ENCODE assay signal across 8 mouse cellular contexts in the genomic region with DNA sequence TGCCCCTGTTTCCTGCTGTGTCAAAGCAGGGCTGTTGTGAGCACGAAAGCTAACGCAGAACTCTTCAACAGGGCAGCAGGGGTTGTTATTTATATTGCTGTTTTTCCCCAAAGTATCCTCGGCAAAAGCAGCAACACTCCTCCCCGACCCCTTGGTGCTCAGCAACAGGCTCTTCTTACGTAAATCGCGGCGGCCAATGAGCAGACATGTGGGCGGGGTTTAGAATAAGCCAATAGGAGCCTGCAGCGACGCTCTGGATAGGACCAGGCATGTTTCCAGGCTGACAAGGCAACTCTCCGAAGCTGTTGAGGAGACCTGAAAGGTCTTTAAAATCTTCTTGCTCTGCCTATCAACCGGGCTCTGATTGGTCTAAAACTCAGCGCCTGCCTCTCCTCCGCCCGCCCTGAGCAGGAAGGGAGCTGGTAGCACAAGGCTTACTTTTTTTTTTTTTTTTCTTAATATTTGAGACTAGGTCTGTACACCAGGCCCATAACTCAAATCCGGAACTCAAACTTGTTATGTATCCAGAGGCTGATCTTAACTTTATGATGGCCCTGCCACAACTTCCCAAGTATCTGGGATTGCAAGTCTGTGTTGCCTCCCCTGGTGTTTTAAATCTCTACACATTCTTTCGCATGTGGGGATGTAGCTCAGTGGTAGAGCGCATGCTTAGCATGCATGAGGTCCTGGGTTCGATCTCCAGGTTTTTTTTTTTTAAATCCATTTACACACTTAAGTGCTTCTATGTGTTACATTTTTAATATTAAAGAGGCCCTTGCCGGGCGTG. TPM values are rescaled to one million over a fixed set of nuclear protein-coding genes. Genes with fewer than 3 reads are reported as not detected.
DNase-seq lines count a peak whose midpoint lies in the region; ATAC-seq and TF ChIP-seq lines count a peak whose summit lies in the region.

No protein-coding gene starts in this region.

- H3K4me1 ChIP-seq in embryonic facial prominence, embryonic 14.5 days (ENCODE audit: control insufficient read depth, insufficient read depth, low read length) = peaks cover 7% of the 10 kb centered on the region; the same call in 1 of the 2 replicates
- H3K4me1 ChIP-seq in limb, embryonic 14.5 days (ENCODE audit: control insufficient read depth, insufficient read depth, low read length) = no peaks in the 10 kb centered on the region; the same call in 1 of the 2 replicates
- H3K4me1 ChIP-seq in midbrain, postnatal 0 days (ENCODE audit: insufficient read depth, low read length) = no peaks in the 10 kb centered on the region

- no peak for TF ChIP-seq CTCF in midbrain, postnatal 0 days (IDR thresholded peaks at IDR 0.05)

- no peaks in the 10 kb centered on the region for H3K36me3 ChIP-seq in embryonic facial prominence, embryonic 14.5 days (ENCODE audit: control insufficient read depth, insufficient read depth, low read length)
- H3K36me3 ChIP-seq in limb, embryonic 14.5 days (ENCODE audit: control insufficient read depth, insufficient read depth, low read length) = no peaks in the 10 kb centered on the region
- H3K36me3 ChIP-seq in midbrain, postnatal 0 days (ENCODE audit: insufficient read depth, low read length) = no peaks in the 10 kb centered on the region

- peak; percentile 100 for DNase-seq in 3T3-L1 (ENCODE audit: low read depth, low spot score)
- peak; percentile 57 to 79 for DNase-seq in adrenal gland, postnatal 4 days (ENCODE audit: low spot score in 2 of 2)
- DNase-seq in embryonic facial prominence, embryonic 14.5 days (ENCODE audit: low spot score) = peak; percentile 100
- peak; percentile 96 for DNase-seq in heart, adult 8-10 months (ENCODE audit: low spot score)
- peak; percentile 98 for DNase-seq in kidney, adult 9 months
- DNase-seq in limb, embryonic 14.5 days (ENCODE audit: low spot score) = peak; percentile 99
- DNase-seq in midbrain, postnatal 0 days (ENCODE audit: low spot score) = peak; percentile 99
- DNase-seq in spleen, postnatal 14 days (ENCODE audit: low spot score in 2 of 2) = peak; percentile 75 to 81

- H3K9ac ChIP-seq in embryonic facial prominence, embryonic 14.5 days (ENCODE audit: low read depth, low read length) = peak overlapping the region; percentile 58
- peak overlapping the region; percentile 48 for H3K9ac ChIP-seq in limb, embryonic 14.5 days (ENCODE audit: low read depth, low read length, severe bottlenecking)
- peak overlapping the region; percentile 13; the same call in 1 of the 2 replicates for H3K9ac ChIP-seq in midbrain, postnatal 0 days (replicated peaks; ENCODE audit: low read length, poor library complexity, severe bottlenecking)

- H3K9me3 ChIP-seq in embryonic facial prominence, embryonic 14.5 days (ENCODE audit: control insufficient read depth, low read length) = no peaks in the 10 kb centered on the region
- H3K9me3 ChIP-seq in limb, embryonic 14.5 days (ENCODE audit: control insufficient read depth, low read length) = no peaks in the 10 kb centered on the region
- H3K9me3 ChIP-seq in midbrain, postnatal 0 days (ENCODE audit: low read length) = no peaks in the 10 kb centered on the region

- H3K4me3 ChIP-seq in embryonic facial prominence, embryonic 14.5 days (ENCODE audit: low read depth, low read length) = peak overlapping the region; percentile 51
- peak overlapping the region; percentile 49 for H3K4me3 ChIP-seq in limb, embryonic 14.5 days (replicated peaks; ENCODE audit: low read length)
- peak overlapping the region; percentile 38 for H3K4me3 ChIP-seq in midbrain, postnatal 0 days (ENCODE audit: low read depth, low read length)

- H3K27me3 ChIP-seq in embryonic facial prominence, embryonic 14.5 days (replicated peaks; ENCODE audit: control insufficient read depth, insufficient read depth, low read length) = no peaks in the 10 kb centered on the region
- no peaks in the 10 kb centered on the region for H3K27me3 ChIP-seq in limb, embryonic 14.5 days (ENCODE audit: control insufficient read depth, insufficient read depth, low read length)
- H3K27me3 ChIP-seq in midbrain, postnatal 0 days (ENCODE audit: insufficient read depth, low read length) = no peaks in the 10 kb centered on the region

- ATAC-seq in embryonic facial prominence, embryonic 14.5 days (ENCODE audit: low read depth) = peak; percentile 96
- ATAC-seq in limb, embryonic 14.5 days (ENCODE audit: low FRiP score, low read depth) = peak; percentile 95
- ATAC-seq in midbrain, postnatal 0 days (ENCODE audit: low FRiP score) = peak; percentile 93

- H3K4me2 ChIP-seq in embryonic facial prominence, embryonic 14.5 days (ENCODE audit: low read depth, low read length) = peak overlapping the region; percentile 96
- peak overlapping the region; percentile 97 for H3K4me2 ChIP-seq in limb, embryonic 14.5 days (replicated peaks; ENCODE audit: low read depth, low read length, severe bottlenecking)
- peak overlapping the region; percentile 79 for H3K4me2 ChIP-seq in midbrain, postnatal 0 days (ENCODE audit: low read depth, low read length, poor library complexity, severe bottlenecking)

- TF ChIP-seq POLR2A in limb, embryonic 14.5 days (IDR thresholded peaks at IDR 0.05; ENCODE audit: borderline replicate concordance, extremely low read depth, insufficient read depth, insufficient read length) = no peak

- WGBS in embryonic facial prominence, embryonic 14.5 days = 21% methylated on average over 20 of the region's 22 CpGs
- 18% methylated on average over 22 of the region's 22 CpGs for WGBS in limb, embryonic 14.5 days
- WGBS in midbrain, postnatal 0 days = 18% methylated on average over 22 of the region's 22 CpGs

- peak overlapping the region; percentile 89 for H3K27ac ChIP-seq in embryonic facial prominence, embryonic 14.5 days (replicated peaks; ENCODE audit: low read depth, low read length)
- peak overlapping the region; percentile 82 for H3K27ac ChIP-seq in limb, embryonic 14.5 days (replicated peaks; ENCODE audit: low read depth, low read length)
- H3K27ac ChIP-seq in midbrain, postnatal 0 days (ENCODE audit: low read depth, low read length) = peak overlapping the region; percentile 64

RNA-seq across cellular contexts. Expression of a gene that starts 5.3 kb away (rescaled TPM):
- 10 to 100 TPM; 12.5 to 14.3 TPM for total RNA-seq in adrenal gland, postnatal 4 days (2021)
- polyA plus RNA-seq in embryonic facial prominence, embryonic 14.5 days (2014; fragmentation: Nextera tagmentation; extraction: Ambion mirVana) = 6.2 and 6.4 TPM in 2 replicates
- 1 to 10 TPM; 2.6 to 3.6 (median 3.0) TPM for total RNA-seq in heart, adult 8-10 months (2022)
- 6.4 and 7.4 TPM in 2 replicates for polyA plus RNA-seq in limb, embryonic 14.5 days (2012; rRNA removed)
- polyA plus RNA-seq in limb, embryonic 14.5 days (2014; fragmentation: Nextera tagmentation; extraction: Ambion mirVana) = 5.9 and 6.2 TPM in 2 replicates
- 21.4 and 21.6 TPM in 2 replicates for total RNA-seq in midbrain, postnatal 0 days (2014; rRNA removed)
- 17.7 and 18.2 TPM in 2 replicates for polyA plus RNA-seq in midbrain, postnatal 0 days (2015; fragmentation: Nextera tagmentation; extraction: Ambion mirVana)

RNA-seq across cellular contexts. Expression of a gene that starts 17.9 kb away (rescaled TPM):
- total RNA-seq in adrenal gland, postnatal 4 days (2021) = 100 to 1,000 TPM; 533 to 549 TPM
- 984 and 996 TPM in 2 replicates for polyA plus RNA-seq in embryonic facial prominence, embryonic 14.5 days (2014; fragmentation: Nextera tagmentation; extraction: Ambion mirVana)
- 100 to 1,000 TPM; 262 to 368 (median 320) TPM for total RNA-seq in heart, adult 8-10 months (2022)
- polyA plus RNA-seq in limb, embryonic 14.5 days (2012; rRNA removed) = 367 and 583 TPM in 2 replicates
- polyA plus RNA-seq in limb, embryonic 14.5 days (2014; fragmentation: Nextera tagmentation; extraction: Ambion mirVana) = 966 and 986 TPM in 2 replicates
- 800 and 923 TPM in 2 replicates for total RNA-seq in midbrain, postnatal 0 days (2014; rRNA removed)
- 1,645 and 1,681 TPM in 2 replicates for polyA plus RNA-seq in midbrain, postnatal 0 days (2015; fragmentation: Nextera tagmentation; extraction: Ambion mirVana)

RNA-seq across cellular contexts. Expression of a gene that starts 19.8 kb away (rescaled TPM):
- total RNA-seq in adrenal gland, postnatal 4 days (2021) = 100 to 1,000 TPM; 110 to 116 TPM
- polyA plus RNA-seq in embryonic facial prominence, embryonic 14.5 days (2014; fragmentation: Nextera tagmentation; extraction: Ambion mirVana) = 133 and 136 TPM in 2 replicates
- 10 to 100 TPM; 50.4 to 67.2 (median 58.2) TPM for total RNA-seq in heart, adult 8-10 months (2022)
- 91.3 and 114 TPM in 2 replicates for polyA plus RNA-seq in limb, embryonic 14.5 days (2012; rRNA removed)
- 144 and 153 TPM in 2 replicates for polyA plus RNA-seq in limb, embryonic 14.5 days (2014; fragmentation: Nextera tagmentation; extraction: Ambion mirVana)
- 89.1 and 101 TPM in 2 replicates for total RNA-seq in midbrain, postnatal 0 days (2014; rRNA removed)
- 168 and 169 TPM in 2 replicates for polyA plus RNA-seq in midbrain, postnatal 0 days (2015; fragmentation: Nextera tagmentation; extraction: Ambion mirVana)

RNA-seq across cellular contexts. Expression of a gene that starts 48.3 kb away (rescaled TPM):
- total RNA-seq in adrenal gland, postnatal 4 days (2021) = 1 to 10 TPM; 2.1 to 2.4 TPM
- 0.55 and 0.58 TPM in 2 replicates for polyA plus RNA-seq in embryonic facial prominence, embryonic 14.5 days (2014; fragmentation: Nextera tagmentation; extraction: Ambion mirVana)
- total RNA-seq in heart, adult 8-10 months (2022) = 1 to 10 TPM; 1.2 to 1.9 (median 1.3) TPM
- polyA plus RNA-seq in limb, embryonic 14.5 days (2012; rRNA removed) = 1.2 and 1.3 TPM in 2 replicates
- polyA plus RNA-seq in limb, embryonic 14.5 days (2014; fragmentation: Nextera tagmentation; extraction: Ambion mirVana) = 0.36 and 0.86 TPM in 2 replicates
- total RNA-seq in midbrain, postnatal 0 days (2014; rRNA removed) = 0.66 and 1.1 TPM in 2 replicates
- polyA plus RNA-seq in midbrain, postnatal 0 days (2015; fragmentation: Nextera tagmentation; extraction: Ambion mirVana) = 0.26 and 0.56 TPM in 2 replicates

RNA-seq across cellular contexts. Expression of a gene that starts 51.8 kb away (rescaled TPM):
- total RNA-seq in adrenal gland, postnatal 4 days (2021) = 10 to 100 TPM; 13.5 to 13.6 TPM
- polyA plus RNA-seq in embryonic facial prominence, embryonic 14.5 days (2014; fragmentation: Nextera tagmentation; extraction: Ambion mirVana) = 6.6 and 8.5 TPM in 2 replicates
- 1 to 10 TPM; 2.5 to 4.7 (median 4.1) TPM for total RNA-seq in heart, adult 8-10 months (2022)
- polyA plus RNA-seq in limb, embryonic 14.5 days (2012; rRNA removed) = 9.1 and 9.7 TPM in 2 replicates
- polyA plus RNA-seq in limb, embryonic 14.5 days (2014; fragmentation: Nextera tagmentation; extraction: Ambion mirVana) = 8.7 and 9.0 TPM in 2 replicates
- total RNA-seq in midbrain, postnatal 0 days (2014; rRNA removed) = 14.3 and 17.5 TPM in 2 replicates
- polyA plus RNA-seq in midbrain, postnatal 0 days (2015; fragmentation: Nextera tagmentation; extraction: Ambion mirVana) = 13.0 and 13.1 TPM in 2 replicates

Comparison
In these comparisons a context has a peak if more than half of its experiments do, and no peak if none do; other contexts are left out.
1. Peak in every context shown above with its lines: DNase-seq, ATAC-seq, H3K4me3 ChIP-seq and H3K27ac ChIP-seq.